Mouse (Mus musculus) limb, embryonic 13.5 days (tissue): ENCODE results near the gene Gm6793. TPM values are rescaled to one million over a fixed set of nuclear protein-coding genes. Genes with fewer than 3 reads are reported as not detected.

Experiments used
- ATAC-seq: fragments of 200-750 bp; cut with Nextera tagmentation; 2 replicates; pipeline ENCODE4 v1.8.0; 2017; ENCODE audit warnings: low read depth, moderate number of reproducible peaks, moderate TSS enrichment; ENCODE audit not compliant: low FRiP score
- H3K27ac ChIP-seq: fragments of 300-500 bp; sonication (generic); 2 replicates; pipeline ENCODE4 v1.5.1; 2015; ENCODE audit warnings: inconsistent platforms, mild to moderate bottlenecking, moderate library complexity
- H3K27me3 ChIP-seq: fragments of 300-500 bp; sonication (generic); 2 replicates; pipeline ENCODE4 v1.6.1; 2015; ENCODE audit warnings: mild to moderate bottlenecking, inconsistent platforms
- H3K36me3 ChIP-seq: fragments of 300-500 bp; sonication (generic); 2 replicates; pipeline ENCODE4 v1.6.1; 2015; ENCODE audit warnings: inconsistent platforms, mild to moderate bottlenecking, moderate library complexity
- H3K4me1 ChIP-seq: fragments of 300-500 bp; sonication (generic); 2 replicates; pipeline ENCODE4 v1.6.1; 2015; ENCODE audit warnings: inconsistent platforms
- H3K4me2 ChIP-seq: fragments of 300-500 bp; sonication (generic); replicated peaks from 2 replicates; pipeline ENCODE4 v1.6.1; 2015; ENCODE audit warnings: inconsistent platforms, mild to moderate bottlenecking, moderate library complexity
- H3K4me3 ChIP-seq: fragments of 300-500 bp; sonication (generic); 2 replicates; pipeline ENCODE4 v1.5.1; 2015; ENCODE audit warnings: moderate library complexity, mild to moderate bottlenecking, inconsistent platforms
- H3K9ac ChIP-seq: fragments of 300-500 bp; sonication (generic); 2 replicates; pipeline ENCODE4 v1.6.1; 2015; ENCODE audit warnings: mild to moderate bottlenecking, inconsistent platforms
- H3K9me3 ChIP-seq: fragments of 300-500 bp; sonication (generic); 2 replicates; pipeline ENCODE4 v1.6.1; 2016; ENCODE audit warnings: inconsistent platforms
- WGBS: fragments of 180-500 bp; shearing (Covaris S2); methylation state at CpG from one replicate; pipeline ENCODE4 v1.1.7; 2015; 5-methylcytosine and 5-hydroxymethylcytosine counted together
- polyA plus RNA-seq: library from polyadenylated mRNA; unstranded; fragments of >200 nt; fragmentation: Nextera tagmentation; extraction: Ambion mirVana; gene quantifications from 2 replicates; pipeline ENCODE4 v1.2.1, GENCODE M21; 2015

The Gm6793 gene
- 0.29 and 0.45 TPM in 2 replicates for polyA plus RNA-seq

DNA sequence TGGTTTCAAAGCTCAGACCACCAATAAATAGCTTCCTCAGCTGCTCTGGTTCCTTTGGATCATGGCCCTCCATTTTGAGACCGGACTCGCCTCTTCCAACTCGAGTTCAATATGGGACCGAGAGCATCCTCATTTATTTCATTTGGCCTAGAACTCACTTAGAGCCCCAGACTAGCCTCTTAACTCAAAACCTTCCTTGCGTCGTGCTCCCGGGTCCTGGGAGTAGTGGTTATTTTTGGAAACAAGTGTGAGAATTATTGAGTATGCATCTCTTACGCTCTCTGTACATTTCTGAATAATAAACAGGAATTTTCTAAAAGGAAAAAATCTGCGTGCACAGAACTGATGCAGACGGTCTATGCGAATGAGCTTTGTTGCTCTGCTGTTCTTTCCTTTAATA is at the start of gene Gm6793:
Gene Gm6793, minus strand, starts transcription at position 101 of the 400 bp plus-strand sequence.
- Histone ChIP-seq H3K9ac (no peak within 1 kb of the TSS), H3K4me1 (peaks cover 18% of the 10 kb centered on the region)
- WGBS = 94% methylated on average over 11 of the region's 11 CpGs

DNA sequence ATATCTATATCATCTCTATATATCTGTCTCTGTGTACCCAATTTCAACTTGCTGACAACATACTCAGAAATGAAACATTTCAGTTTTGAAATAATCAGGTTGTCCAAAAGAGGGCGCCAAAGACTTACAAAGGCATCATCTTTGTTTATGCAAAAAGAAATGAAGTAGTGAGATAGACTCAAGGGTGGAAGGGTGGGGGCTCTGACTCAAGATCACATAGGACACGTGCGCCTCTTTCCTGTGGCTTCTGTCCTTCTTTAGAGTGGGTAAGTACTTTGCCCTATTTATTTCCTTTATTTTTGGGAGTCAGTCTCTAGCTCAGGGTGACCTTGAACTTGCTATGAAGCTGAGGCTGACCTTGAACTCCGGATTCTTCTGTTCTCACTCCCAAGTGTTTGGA is 46.5 kb upstream of the Gm6793 start:
- Histone ChIP-seq H3K27me3 (no peaks in the 10 kb centered on the region), H3K9ac (no peak overlapping the region), H3K36me3 (no peaks in the 10 kb centered on the region), H3K4me1 (no peaks in the 10 kb centered on the region), H3K27ac (no peak overlapping the region), H3K4me2 (no peak overlapping the region), H3K9me3 (no peaks in the 10 kb centered on the region), H3K4me3 (no peak overlapping the region)
- 40% methylated on average over 4 of the region's 4 CpGs for WGBS
- ATAC-seq = no peak

More for the DNA sequence above, at the start of gene Gm6793:
- Histone ChIP-seq H3K36me3 (peaks cover 46% of the 10 kb centered on the region), H3K27ac (no peak within 1 kb of the TSS), H3K4me3 (no peak within 1 kb of the TSS), H3K9me3 (no peaks in the 10 kb centered on the region), H3K27me3 (no peaks in the 10 kb centered on the region), H3K4me2 (no peak within 1 kb of the TSS)
- no peak for ATAC-seq

DNA sequence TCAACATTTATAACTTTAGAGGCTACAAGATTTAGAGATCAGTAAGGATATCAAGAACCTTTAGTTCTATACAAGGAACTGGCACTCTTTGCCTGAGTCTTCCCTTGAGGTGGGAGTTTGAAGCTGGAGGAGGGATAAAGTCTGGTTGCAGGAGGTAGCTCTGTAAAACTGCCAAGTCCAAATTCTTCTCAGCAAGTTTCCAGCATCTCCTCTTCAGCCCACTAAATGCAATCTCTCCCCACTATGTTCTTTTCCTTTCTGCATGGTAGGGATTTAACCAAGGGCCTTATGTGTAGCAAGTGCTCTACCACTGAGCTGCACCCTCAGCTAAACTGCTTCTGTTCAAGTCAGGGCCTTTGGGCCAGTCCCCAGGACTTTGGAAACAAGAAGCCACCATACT is 39.6 kb upstream of the Gm6793 start:
- no peaks in the 10 kb centered on the region for H3K27me3 ChIP-seq
- no peak overlapping the region for H3K9ac ChIP-seq
- H3K4me2 ChIP-seq = no peak overlapping the region
- no peaks in the 10 kb centered on the region for H3K36me3 ChIP-seq
- no peak overlapping the region for H3K4me3 ChIP-seq
- H3K27ac ChIP-seq = no peak overlapping the region
- ATAC-seq = no peak
- 0 out of 2 replicates have a peak, but pooled peaks cover 3% of the 10 kb centered on the region for H3K9me3 ChIP-seq
- no peaks in the 10 kb centered on the region for H3K4me1 ChIP-seq

DNA sequence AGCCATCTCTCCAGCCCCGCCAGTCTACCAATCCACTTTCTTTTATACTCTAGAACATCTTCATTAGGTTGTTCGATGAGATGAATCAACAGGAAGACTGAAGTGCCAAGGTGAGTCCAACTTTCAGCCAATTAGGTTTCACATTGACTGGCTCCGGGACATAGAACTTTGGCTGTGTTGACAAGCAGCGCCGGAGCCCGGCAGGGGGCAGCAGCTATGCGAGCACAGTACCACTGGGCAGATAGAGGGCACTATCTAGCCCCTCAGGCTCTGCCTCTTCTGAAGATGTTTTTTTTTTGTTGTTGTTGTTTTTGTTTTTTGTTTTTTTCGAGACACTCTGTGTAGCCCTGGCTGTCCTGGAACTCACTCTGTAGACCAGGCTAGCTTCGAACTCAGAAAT is 36.7 kb upstream of the Gm6793 start:
- Histone ChIP-seq H3K4me1 (no peaks in the 10 kb centered on the region), H3K9ac (no peak overlapping the region), H3K27me3 (peaks cover 3% of the 10 kb centered on the region; the same call in 1 of the 2 replicates), H3K4me3 (no peak overlapping the region), H3K36me3 (no peaks in the 10 kb centered on the region), H3K27ac (no peak overlapping the region), H3K9me3 (0 out of 2 replicates have a peak, but pooled peaks cover 3% of the 10 kb centered on the region), H3K4me2 (no peak overlapping the region)
- ATAC-seq = no peak
- WGBS = 83% methylated on average over 9 of the region's 9 CpGs

DNA sequence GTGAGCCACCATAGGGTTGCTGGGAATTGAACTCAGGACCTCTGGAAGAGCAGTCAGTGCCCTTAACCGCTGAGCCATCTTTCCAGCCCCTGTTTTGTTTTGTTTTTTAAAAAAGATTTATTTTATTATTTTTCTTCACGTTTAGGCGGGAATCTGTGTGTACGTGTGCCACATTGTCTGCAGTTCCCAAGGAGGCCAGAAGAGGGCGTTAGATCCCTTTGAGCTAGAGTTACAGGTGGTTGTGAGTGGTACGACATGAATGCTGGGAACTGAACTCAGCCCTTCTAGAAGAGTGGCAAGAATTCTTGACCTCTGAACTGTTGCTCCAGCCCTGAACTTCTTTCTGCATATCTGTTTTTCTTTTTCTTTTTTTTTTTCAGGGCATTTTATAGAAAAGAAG is 35.1 kb upstream of the Gm6793 start:
- 79% methylated on average over 6 of the region's 6 CpGs for WGBS
- Histone ChIP-seq H3K4me3 (no peak overlapping the region), H3K36me3 (no peaks in the 10 kb centered on the region), H3K4me2 (no peak overlapping the region), H3K4me1 (no peaks in the 10 kb centered on the region), H3K9ac (no peak overlapping the region), H3K27me3 (peaks cover 3% of the 10 kb centered on the region; the same call in 1 of the 2 replicates), H3K27ac (no peak overlapping the region), H3K9me3 (0 out of 2 replicates have a peak, but pooled peaks cover 3% of the 10 kb centered on the region)
- no peak for ATAC-seq

DNA sequence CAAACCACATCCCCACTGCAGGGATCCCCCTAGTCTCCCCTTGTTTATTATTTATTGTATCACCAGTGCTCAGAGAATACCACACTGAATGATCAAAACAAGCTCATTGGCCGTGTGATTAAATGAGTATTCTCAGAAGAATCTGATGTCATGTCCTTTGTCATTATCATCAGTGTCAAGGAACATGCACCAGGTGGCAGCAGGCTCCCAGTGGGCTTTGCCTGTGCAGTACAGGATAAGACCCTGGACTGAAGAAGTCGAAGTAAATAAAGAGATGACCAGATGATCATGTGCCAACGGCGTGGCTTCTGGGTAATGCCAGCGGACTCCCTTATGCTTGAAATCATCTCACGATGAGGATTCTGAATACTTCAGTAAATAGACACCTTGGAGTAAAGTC is 33.5 kb upstream of the Gm6793 start:
- H3K4me1 ChIP-seq = no peaks in the 10 kb centered on the region
- H3K27ac ChIP-seq = no peak overlapping the region
- H3K4me2 ChIP-seq = no peak overlapping the region
- no peak overlapping the region for H3K9ac ChIP-seq
- H3K9me3 ChIP-seq = 0 out of 2 replicates have a peak, but pooled peaks cover 3% of the 10 kb centered on the region
- no peak for ATAC-seq
- 80% methylated on average over 6 of the region's 6 CpGs for WGBS
- no peaks in the 10 kb centered on the region for H3K36me3 ChIP-seq
- H3K4me3 ChIP-seq = no peak overlapping the region
- H3K27me3 ChIP-seq = peaks cover 3% of the 10 kb centered on the region; the same call in 1 of the 2 replicates

DNA sequence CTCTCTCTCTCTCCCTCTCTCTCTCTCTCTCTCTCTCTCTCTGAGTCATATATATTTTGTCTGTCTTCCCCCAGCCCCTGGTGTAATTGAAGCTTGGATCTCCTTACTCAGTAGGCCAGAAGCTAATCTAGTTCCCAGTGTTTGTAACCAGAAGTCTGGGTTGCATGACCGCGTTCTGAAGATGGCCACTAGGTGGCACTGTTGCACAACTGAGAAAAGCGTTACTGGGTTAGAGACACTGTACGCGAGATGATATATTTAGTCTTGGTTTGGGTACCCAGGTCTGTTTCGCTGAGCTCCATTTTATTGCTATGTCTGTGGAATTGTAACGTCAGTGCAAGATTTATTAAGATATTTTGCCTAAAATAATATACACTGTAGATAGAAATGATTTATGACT is 31.1 kb upstream of the Gm6793 start:
- 0 out of 2 replicates have a peak, but pooled peaks cover 3% of the 10 kb centered on the region for H3K9me3 ChIP-seq

DNA sequence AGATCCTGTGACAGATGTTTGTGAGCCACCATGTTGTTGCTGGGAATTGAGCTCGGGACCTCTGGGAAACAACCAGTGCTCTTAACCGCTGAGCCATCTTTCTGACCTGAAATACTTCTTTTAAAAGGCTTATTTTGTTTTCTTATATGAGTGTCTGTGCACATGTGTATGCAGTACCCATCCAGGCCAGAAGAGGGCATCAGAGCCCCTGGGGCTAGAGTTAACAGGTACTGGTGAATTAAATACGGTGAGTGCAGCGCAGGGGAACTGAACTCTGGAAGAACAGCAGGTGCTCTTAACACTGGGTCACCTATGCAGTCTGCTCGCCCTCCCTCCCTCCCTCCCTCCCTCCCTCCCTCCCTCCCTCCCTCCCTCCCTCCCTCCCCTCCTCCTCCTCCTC is 30.3 kb upstream of the Gm6793 start:
- Histone ChIP-seq H3K4me3 (no peak overlapping the region), H3K4me1 (no peaks in the 10 kb centered on the region), H3K36me3 (no peaks in the 10 kb centered on the region), H3K27ac (no peak overlapping the region), H3K4me2 (no peak overlapping the region), H3K9ac (no peak overlapping the region), H3K27me3 (peaks cover 3% of the 10 kb centered on the region; the same call in 1 of the 2 replicates), H3K9me3 (0 out of 2 replicates have a peak, but pooled peaks cover 3% of the 10 kb centered on the region)
- 81% methylated on average over 5 of the region's 5 CpGs for WGBS
- no peak for ATAC-seq

More for the DNA sequence above, 31.1 kb upstream of the Gm6793 start:
- Histone ChIP-seq H3K4me1 (no peaks in the 10 kb centered on the region), H3K36me3 (no peaks in the 10 kb centered on the region), H3K9ac (no peak overlapping the region), H3K4me3 (no peak overlapping the region), H3K27me3 (peaks cover 3% of the 10 kb centered on the region; the same call in 1 of the 2 replicates), H3K4me2 (no peak overlapping the region), H3K27ac (no peak overlapping the region)
- ATAC-seq = peak; percentile 59; the same call in 1 of the 2 replicates
- WGBS = 2% methylated on average over 7 of the region's 7 CpGs

DNA sequence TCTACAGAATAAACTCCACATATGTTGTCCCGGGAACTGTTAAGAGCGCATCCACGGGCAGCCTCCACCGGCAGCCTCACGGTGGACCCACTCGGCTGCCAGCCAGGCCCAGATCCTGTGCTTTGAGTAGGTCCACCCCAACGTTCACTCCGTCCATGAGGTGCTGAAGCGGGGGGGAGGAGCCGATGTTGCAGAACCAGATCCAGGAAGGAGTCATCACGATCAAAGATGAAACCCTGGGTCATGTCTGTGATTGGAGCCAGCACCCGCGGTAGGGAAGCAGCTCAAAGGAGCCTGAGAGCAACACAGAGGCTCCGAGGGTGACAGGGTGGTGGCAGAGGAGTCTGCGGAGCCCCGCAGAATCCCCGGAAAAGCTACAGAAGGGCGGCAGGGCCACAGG is 22.7 kb upstream of the Gm6793 start:
- H3K36me3 ChIP-seq = no peaks in the 10 kb centered on the region
- no peaks in the 10 kb centered on the region for H3K4me1 ChIP-seq
- H3K9ac ChIP-seq = no peak overlapping the region
- ATAC-seq = no peak
- H3K27me3 ChIP-seq = no peaks in the 10 kb centered on the region
- no peaks in the 10 kb centered on the region for H3K9me3 ChIP-seq
- no peak overlapping the region for H3K4me2 ChIP-seq
- no peak overlapping the region for H3K4me3 ChIP-seq
- H3K27ac ChIP-seq = no peak overlapping the region
- 78% methylated on average over 18 of the region's 18 CpGs for WGBS

DNA sequence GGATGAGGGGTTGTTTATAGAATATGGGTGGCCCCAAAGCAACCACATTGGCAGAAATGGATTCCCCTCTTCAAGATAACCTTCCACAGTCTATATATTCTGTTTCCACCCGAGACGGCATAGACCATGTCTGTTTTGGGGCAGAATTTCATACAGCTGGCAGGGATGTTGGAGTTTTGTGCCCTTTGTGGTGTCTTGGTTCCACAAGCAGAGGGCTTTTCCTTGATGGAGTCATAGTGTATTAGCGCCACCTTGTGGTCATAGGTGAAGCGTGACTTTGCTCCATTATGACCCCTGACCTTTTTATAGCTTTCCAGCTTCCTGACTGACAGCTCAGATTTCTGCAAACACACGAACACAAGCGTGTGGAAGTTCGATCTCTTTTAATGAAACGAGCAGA is 19.8 kb upstream of the Gm6793 start:
- H3K27ac ChIP-seq = no peak overlapping the region
- H3K4me1 ChIP-seq = no peaks in the 10 kb centered on the region
- H3K9ac ChIP-seq = no peak overlapping the region
- WGBS = 5% methylated on average over 8 of the region's 8 CpGs
- H3K4me3 ChIP-seq = no peak overlapping the region
- H3K9me3 ChIP-seq = no peaks in the 10 kb centered on the region
- no peaks in the 10 kb centered on the region for H3K36me3 ChIP-seq
- H3K4me2 ChIP-seq = no peak overlapping the region
- no peak for ATAC-seq
- no peaks in the 10 kb centered on the region for H3K27me3 ChIP-seq

DNA sequence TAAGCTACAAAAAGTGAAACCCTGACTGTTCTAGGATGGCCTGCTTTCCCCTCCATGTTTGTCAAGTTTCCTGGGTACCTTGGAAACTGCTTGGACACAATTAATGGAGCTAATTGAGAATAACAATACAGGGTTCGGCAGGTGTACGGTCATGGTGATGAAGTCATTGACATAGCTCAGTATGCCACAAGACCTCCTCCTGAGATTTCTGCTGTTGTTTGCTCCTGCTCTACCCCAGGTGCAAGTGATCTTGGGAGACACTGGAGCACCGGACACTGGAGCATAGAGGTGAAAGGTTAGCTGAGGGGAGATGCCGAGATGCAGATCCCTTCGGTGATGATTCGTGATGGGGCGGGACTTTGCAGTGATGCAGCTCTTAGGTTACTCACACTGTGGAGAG is 18.2 kb upstream of the Gm6793 start:
- 55% methylated on average over 7 of the region's 7 CpGs for WGBS
- no peaks in the 10 kb centered on the region for H3K4me1 ChIP-seq
- H3K27ac ChIP-seq = no peak overlapping the region
- no peak overlapping the region for H3K4me3 ChIP-seq
- H3K9ac ChIP-seq = no peak overlapping the region
- no peak for ATAC-seq
- no peaks in the 10 kb centered on the region for H3K27me3 ChIP-seq
- H3K36me3 ChIP-seq = no peaks in the 10 kb centered on the region
- H3K9me3 ChIP-seq = no peaks in the 10 kb centered on the region
- H3K4me2 ChIP-seq = no peak overlapping the region

DNA sequence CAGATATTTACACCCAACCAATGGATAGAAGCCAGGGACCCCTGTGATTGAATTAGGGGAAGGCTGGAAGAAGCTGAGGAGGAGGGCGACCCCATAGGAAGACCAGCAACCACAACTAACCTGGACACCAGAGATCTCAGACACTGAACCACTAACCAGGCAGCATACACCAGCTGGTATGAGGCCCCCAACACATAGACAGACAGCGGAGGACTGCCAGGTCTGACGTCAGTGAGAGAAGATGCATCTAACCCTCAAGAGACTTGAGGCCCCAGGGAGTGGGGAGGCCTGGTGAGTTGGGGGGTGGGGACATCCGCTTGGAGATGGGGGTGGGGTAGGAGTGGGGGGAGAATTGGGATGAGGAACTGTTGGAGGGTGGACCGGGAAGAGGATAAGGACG is 15.8 kb upstream of the Gm6793 start:
- WGBS = 64% methylated on average over 6 of the region's 6 CpGs
- H3K36me3 ChIP-seq = no peaks in the 10 kb centered on the region
- H3K4me2 ChIP-seq = no peak overlapping the region
- H3K9ac ChIP-seq = no peak overlapping the region
- no peaks in the 10 kb centered on the region for H3K9me3 ChIP-seq
- no peak overlapping the region for H3K27ac ChIP-seq
- H3K4me1 ChIP-seq = no peaks in the 10 kb centered on the region
- ATAC-seq = no peak
- no peaks in the 10 kb centered on the region for H3K27me3 ChIP-seq
- no peak overlapping the region for H3K4me3 ChIP-seq

DNA sequence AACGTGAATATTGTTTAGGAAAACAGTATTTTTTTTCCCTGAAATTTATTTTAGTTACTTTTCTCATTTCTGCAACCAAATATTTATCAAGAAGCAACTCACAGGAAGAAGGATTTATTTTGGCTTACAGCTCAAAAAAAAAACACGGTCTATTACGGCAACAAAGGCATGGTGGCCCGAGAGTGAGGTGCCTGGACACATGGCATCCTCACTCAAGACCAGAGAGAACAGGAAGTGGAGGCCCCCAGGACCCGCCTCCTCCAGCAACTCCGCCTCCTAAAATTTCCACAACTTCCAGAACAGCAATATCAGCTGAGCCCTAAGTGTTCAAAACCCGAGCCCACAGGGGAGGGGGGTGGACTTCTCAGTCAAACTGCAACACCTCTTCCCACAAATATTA is 14.6 kb upstream of the Gm6793 start:
- WGBS = 82% methylated on average over 7 of the region's 7 CpGs
- H3K36me3 ChIP-seq = no peaks in the 10 kb centered on the region
- no peak for ATAC-seq
- no peaks in the 10 kb centered on the region for H3K27me3 ChIP-seq
- no peak overlapping the region for H3K9ac ChIP-seq
- H3K9me3 ChIP-seq = no peaks in the 10 kb centered on the region
- H3K4me1 ChIP-seq = no peaks in the 10 kb centered on the region
- H3K4me3 ChIP-seq = no peak overlapping the region
- no peak overlapping the region for H3K27ac ChIP-seq
- H3K4me2 ChIP-seq = no peak overlapping the region
